Mouse (Mus musculus): ENCODE measurements around the gene Gm12166. TPM values are rescaled to one million over a fixed set of nuclear protein-coding genes. Genes with fewer than 3 reads are reported as not detected.

Gene Gm12166
- polyA plus RNA-seq, 1 experiment from 2014 or later, result 3.9 TPM

DNA sequence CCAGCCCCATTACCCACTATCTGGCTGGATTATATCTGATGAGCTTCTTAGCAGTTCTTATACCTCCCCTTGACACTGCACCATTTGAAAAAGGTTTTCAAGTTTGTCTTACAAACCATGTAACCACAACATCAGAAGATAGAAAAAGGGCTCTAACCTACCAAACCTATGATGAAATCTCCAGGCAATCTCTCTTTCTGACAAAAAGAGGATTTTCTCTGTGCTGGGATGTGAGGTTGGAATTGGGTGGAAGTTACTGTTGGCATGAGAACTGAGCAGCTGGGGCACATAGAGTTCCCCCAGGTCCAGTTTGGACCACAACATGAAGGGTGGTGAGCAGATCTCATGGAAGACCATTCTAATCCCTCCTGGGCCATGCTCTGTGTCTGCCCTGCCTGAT, 30.3 kb downstream of the Gm12166 start:
- Histone ChIP-seq H3K9ac (no peak overlapping the region), H3K4me2 (replicated peaks) (no peak overlapping the region), H3K4me1 (no peaks in the 10 kb centered on the region; the same call in 1 of the 2 replicates), H3K27me3 (replicated peaks) (no peaks in the 10 kb centered on the region), H3K4me3 (no peak overlapping the region), H3K27ac (no peak overlapping the region), H3K36me3 (no peaks in the 10 kb centered on the region), H3K9me3 (no peaks in the 10 kb centered on the region)
- ATAC-seq (ENCODE audit: low FRiP score, low read depth), result no peak

DNA sequence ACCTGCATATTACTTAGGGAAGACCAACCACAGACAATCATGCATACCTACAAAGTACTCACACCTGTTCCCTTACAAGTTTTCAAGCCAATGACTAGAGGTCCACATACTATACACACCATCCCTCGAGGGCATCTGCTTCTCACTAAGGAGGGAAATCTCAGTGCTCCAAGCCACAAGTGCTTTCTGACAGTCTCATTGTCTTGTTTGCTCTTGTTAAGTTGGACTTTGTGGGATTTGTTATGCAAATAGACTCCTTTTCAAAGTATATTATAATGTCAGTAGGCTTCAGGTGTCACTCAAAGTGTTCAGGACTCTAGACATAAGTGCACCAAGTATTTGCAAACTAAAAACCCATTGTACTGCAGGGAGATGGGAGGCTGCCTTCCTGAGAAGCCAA, 31.9 kb downstream of the Gm12166 start:
- Histone ChIP-seq H3K9ac (no peak overlapping the region), H3K27me3 (replicated peaks) (no peaks in the 10 kb centered on the region), H3K9me3 (no peaks in the 10 kb centered on the region), H3K4me3 (no peak overlapping the region), H3K36me3 (no peaks in the 10 kb centered on the region), H3K4me1 (no peaks in the 10 kb centered on the region), H3K4me2 (replicated peaks) (no peak overlapping the region), H3K27ac (no peak overlapping the region)
- no peak for ATAC-seq (ENCODE audit: low FRiP score, low read depth)
- WGBS, result 67% methylated on average over 1 of the region's 1 CpGs

DNA sequence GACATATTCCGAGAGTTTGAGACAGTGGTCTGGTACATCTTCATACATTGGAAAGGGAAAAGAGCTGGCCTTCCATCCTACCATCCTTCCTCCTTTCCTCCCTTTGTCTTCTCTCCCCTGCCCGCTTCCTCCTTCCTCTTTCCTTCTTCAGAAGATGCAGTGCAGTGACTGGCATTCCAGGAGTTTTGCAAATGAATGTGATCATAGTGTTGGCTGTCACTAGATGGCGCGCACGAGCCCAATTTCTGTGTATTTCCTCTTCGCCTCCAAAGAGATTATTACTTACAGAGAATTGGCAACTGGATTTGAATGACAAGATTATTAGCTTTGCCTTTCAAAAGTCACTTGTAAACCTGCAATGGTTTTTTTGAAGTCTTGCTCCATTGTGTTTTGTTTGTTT, 36.1 kb downstream of the Gm12166 start:
- no peak for ATAC-seq (ENCODE audit: low FRiP score, low read depth)
- H3K36me3 ChIP-seq, result no peaks in the 10 kb centered on the region
- no peak overlapping the region for H3K4me3 ChIP-seq
- H3K9ac ChIP-seq, result no peak overlapping the region
- H3K4me1 ChIP-seq, result no peaks in the 10 kb centered on the region
- no peaks in the 10 kb centered on the region for H3K27me3 ChIP-seq (replicated peaks)
- H3K9me3 ChIP-seq, result no peaks in the 10 kb centered on the region
- H3K4me2 ChIP-seq (replicated peaks), result no peak overlapping the region
- whole genome bisulfite sequencing, result 29% methylated on average over 6 of the region's 6 CpGs
- H3K27ac ChIP-seq, result no peak overlapping the region

Small RNA genes within 50 kb of the gene (microRNA-seq; reads per million reads assigned to microRNA genes)
- not detected for gene Mir8100

Other genes starting within 250 kb of the Gm12166 start
- 75.9 and 78.3 TPM in 2 replicates for gene Clint1, start 200.3 kb downstream of the Gm12166 start, polyA plus RNA-seq (2016; fragmentation: Nextera tagmentation; extraction: Ambion mirVana)
- gene Lsm11, start 107.4 kb downstream of the Gm12166 start, polyA plus RNA-seq (2016; fragmentation: Nextera tagmentation; extraction: Ambion mirVana), result 15.8 and 16.0 TPM in 2 replicates
- gene Thg1l, start 96.8 kb downstream of the Gm12166 start, polyA plus RNA-seq (2016; fragmentation: Nextera tagmentation; extraction: Ambion mirVana), result 9.8 and 10.9 TPM in 2 replicates
- gene Sox30, start 72.0 kb downstream of the Gm12166 start, polyA plus RNA-seq (2016; fragmentation: Nextera tagmentation; extraction: Ambion mirVana), result 0.23 and 0.29 TPM in 2 replicates
- 21.1 and 25.2 TPM in 2 replicates for gene Adam19, start 3.7 kb upstream of the Gm12166 start, polyA plus RNA-seq (2016; fragmentation: Nextera tagmentation; extraction: Ambion mirVana)
- gene Nipal4, start 114.2 kb upstream of the Gm12166 start, polyA plus RNA-seq (2016; fragmentation: Nextera tagmentation; extraction: Ambion mirVana), result 0.55 and 0.82 TPM in 2 replicates
- 0.78 and 0.80 TPM in 2 replicates for gene Fndc9, start 183.2 kb upstream of the Gm12166 start, polyA plus RNA-seq (2016; fragmentation: Nextera tagmentation; extraction: Ambion mirVana)